Mouse (Mus musculus) erythroblast, embryonic 14.5 days (primary cell): ENCODE results near the gene Atg10.

ENCODE experiments used
- GATA1 ChIP-seq: IDR thresholded peaks from 2 replicates; pipeline ENCODE4 v1.6.1; 2012; ENCODE audit warnings: low read length, inconsistent platforms, mixed read lengths
- TAL1 ChIP-seq: IDR thresholded peaks from 3 replicates; pipeline ENCODE4 v1.6.1; 2012; ENCODE audit warnings: low read length, inconsistent platforms, mixed read lengths

- TF ChIP-seq GATA1, result no peak
- TF ChIP-seq TAL1, result no peak
Observed at GRCm38 (mm10) chr13:91094851-91095250, 128.9 kb downstream of the Atg10 start.
